Mouse (Mus musculus): ENCODE data around the gene Stard10. TPM values are rescaled to one million over a fixed set of nuclear protein-coding genes. Genes with fewer than 3 reads are reported as not detected.

Stard10 gene
- total and polyA plus RNA-seq, 2 experiments = 846 to 1,131 TPM

DNA sequence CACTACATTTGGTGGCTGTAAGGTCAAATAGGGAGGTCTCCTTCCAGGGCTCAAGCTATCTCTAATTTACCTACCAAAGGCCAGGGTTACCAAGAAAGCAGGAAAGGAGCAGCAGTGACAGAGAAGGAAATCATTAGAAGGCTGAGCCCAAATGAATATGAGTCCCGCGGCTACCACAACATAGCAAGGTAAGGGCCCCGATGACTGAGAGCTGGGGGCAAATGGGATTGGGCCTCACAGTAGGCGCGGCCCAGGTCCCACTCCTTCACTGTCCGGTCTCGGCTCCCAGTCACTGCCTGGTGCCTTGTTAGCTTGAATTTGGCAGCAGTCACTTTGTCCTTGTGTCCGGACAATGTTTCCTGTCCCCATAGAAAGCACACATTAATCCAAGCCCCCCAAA, 25.2 kb upstream of the Stard10 start:
- Histone ChIP-seq H3K79me2 (ENCODE audit: control insufficient read depth, insufficient read depth, low read length) (no peaks in the 10 kb centered on the region), H3K27ac (replicated peaks; ENCODE audit: insufficient read depth, low read depth, low read length) (no peak overlapping the region), H3K27me3 (ENCODE audit: control insufficient read depth, insufficient read depth, low read length) (no peaks in the 10 kb centered on the region), H3K4me1 (ENCODE audit: control insufficient read depth, insufficient read depth, low read length) (no peaks in the 10 kb centered on the region; the same call in 1 of the 2 replicates), H3K4me3 (ENCODE audit: insufficient read depth, low read depth, low read length) (no peak overlapping the region), H3K36me3 (ENCODE audit: control insufficient read depth, insufficient read depth, low read length) (peaks cover 35% of the 10 kb centered on the region; the same call in 1 of the 2 replicates), H3K9ac (ENCODE audit: low read depth, low read length) (no peak overlapping the region)
- DNase-seq (ENCODE audit: extremely low read depth, low read depth, low spot score) = no peak
- TF ChIP-seq POLR2A (IDR thresholded peaks at IDR 0.05; ENCODE audit: extremely low read depth, insufficient read depth, low read length) = no peak
- TF ChIP-seq CTCF (IDR thresholded peaks at IDR 0.05; ENCODE audit: low read depth, low read length) = no peak
- 94% methylated on average over 8 of the region's 8 CpGs for WGBS

- H3K4me3 ChIP-seq (ENCODE audit: insufficient read depth, low read depth, low read length) = no peak overlapping the region
- DNase-seq (ENCODE audit: extremely low read depth, low read depth, low spot score) = no peak
- no peaks in the 10 kb centered on the region for H3K27me3 ChIP-seq (ENCODE audit: control insufficient read depth, insufficient read depth, low read length)
- H3K4me1 ChIP-seq (ENCODE audit: control insufficient read depth, insufficient read depth, low read length) = no peaks in the 10 kb centered on the region; the same call in 1 of the 2 replicates
- H3K27ac ChIP-seq (replicated peaks; ENCODE audit: insufficient read depth, low read depth, low read length) = no peak overlapping the region
- 95% methylated on average over 4 of the region's 4 CpGs for WGBS
- H3K36me3 ChIP-seq (ENCODE audit: control insufficient read depth, insufficient read depth, low read length) = peaks cover 33% of the 10 kb centered on the region; the same call in 1 of the 2 replicates
- no peak overlapping the region for H3K9ac ChIP-seq (ENCODE audit: low read depth, low read length)
- H3K79me2 ChIP-seq (ENCODE audit: control insufficient read depth, insufficient read depth, low read length) = no peaks in the 10 kb centered on the region
- no peak for TF ChIP-seq POLR2A (IDR thresholded peaks at IDR 0.05; ENCODE audit: extremely low read depth, insufficient read depth, low read length)
- TF ChIP-seq CTCF (IDR thresholded peaks at IDR 0.05; ENCODE audit: low read depth, low read length) = no peak
These were observed 24.8 kb upstream of the Stard10 start for GRCm38 (mm10) chr7:101292086-101292485.

DNA sequence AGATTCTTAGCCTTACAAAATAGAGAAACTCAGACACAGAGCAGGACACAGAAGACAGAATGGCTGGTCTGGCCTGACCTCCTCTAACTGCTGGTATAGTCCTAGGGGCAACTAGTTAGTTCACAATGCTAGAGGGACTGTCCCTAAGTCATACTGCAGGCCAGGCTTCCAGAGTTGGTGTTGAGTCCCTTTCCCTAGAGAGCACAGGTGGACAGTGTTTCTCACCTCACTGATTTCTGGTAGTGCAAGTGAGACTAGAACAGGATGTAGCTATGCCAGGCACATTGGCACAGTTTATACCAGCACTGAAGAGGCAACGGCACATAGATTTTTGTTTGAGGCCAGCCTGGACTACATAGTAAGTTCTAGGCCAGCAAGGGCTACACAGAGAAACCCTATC, 24.2 kb upstream of the Stard10 start:
- no peak overlapping the region for H3K4me3 ChIP-seq (ENCODE audit: insufficient read depth, low read depth, low read length)

DNA sequence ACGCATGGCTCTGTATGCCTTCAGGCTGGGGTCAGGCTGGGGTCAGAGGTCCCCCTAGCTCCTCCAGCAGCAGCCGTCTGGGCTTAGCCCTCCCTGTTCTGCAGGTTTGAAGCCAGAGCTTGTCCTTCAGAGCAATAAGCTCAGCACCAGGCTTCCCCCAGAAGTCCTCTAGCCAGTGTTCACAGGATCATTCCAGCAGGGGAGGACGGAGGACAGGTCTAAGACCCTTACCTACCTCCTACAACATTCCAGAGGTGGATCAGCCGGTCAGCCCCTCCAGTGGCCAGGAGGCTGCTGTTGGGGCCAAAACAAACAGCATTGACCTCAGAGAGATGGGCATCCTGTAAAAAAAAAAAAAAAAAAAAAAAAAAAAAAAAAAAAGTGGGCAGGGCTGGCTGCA, 23.7 kb upstream of the Stard10 start:
- Histone ChIP-seq H3K27ac (replicated peaks; ENCODE audit: insufficient read depth, low read depth, low read length) (no peak overlapping the region), H3K36me3 (ENCODE audit: control insufficient read depth, insufficient read depth, low read length) (peaks cover 29% of the 10 kb centered on the region; the same call in 1 of the 2 replicates), H3K79me2 (ENCODE audit: control insufficient read depth, insufficient read depth, low read length) (no peaks in the 10 kb centered on the region), H3K4me3 (ENCODE audit: insufficient read depth, low read depth, low read length) (no peak overlapping the region), H3K9ac (ENCODE audit: low read depth, low read length) (no peak overlapping the region), H3K27me3 (ENCODE audit: control insufficient read depth, insufficient read depth, low read length) (no peaks in the 10 kb centered on the region), H3K4me1 (ENCODE audit: control insufficient read depth, insufficient read depth, low read length) (peaks cover 5% of the 10 kb centered on the region; the same call in 1 of the 2 replicates)
- 57% methylated on average over 4 of the region's 4 CpGs for WGBS
- DNase-seq (ENCODE audit: extremely low read depth, low read depth, low spot score) = no peak
- no peak for TF ChIP-seq POLR2A (IDR thresholded peaks at IDR 0.05; ENCODE audit: extremely low read depth, insufficient read depth, low read length)
- no peak for TF ChIP-seq CTCF (IDR thresholded peaks at IDR 0.05; ENCODE audit: low read depth, low read length)

More for the DNA sequence above, 24.2 kb upstream of the Stard10 start:
- DNase-seq (ENCODE audit: extremely low read depth, low read depth, low spot score) = no peak
- TF ChIP-seq POLR2A (IDR thresholded peaks at IDR 0.05; ENCODE audit: extremely low read depth, insufficient read depth, low read length) (no peak), CTCF (IDR thresholded peaks at IDR 0.05; ENCODE audit: low read depth, low read length) (no peak)
- Histone ChIP-seq H3K9ac (ENCODE audit: low read depth, low read length) (no peak overlapping the region), H3K27ac (replicated peaks; ENCODE audit: insufficient read depth, low read depth, low read length) (no peak overlapping the region), H3K27me3 (ENCODE audit: control insufficient read depth, insufficient read depth, low read length) (no peaks in the 10 kb centered on the region), H3K36me3 (ENCODE audit: control insufficient read depth, insufficient read depth, low read length) (peaks cover 31% of the 10 kb centered on the region; the same call in 1 of the 2 replicates), H3K4me1 (ENCODE audit: control insufficient read depth, insufficient read depth, low read length) (peaks cover under 1% of the 10 kb centered on the region; the same call in 1 of the 2 replicates), H3K79me2 (ENCODE audit: control insufficient read depth, insufficient read depth, low read length) (no peaks in the 10 kb centered on the region)
- 40% methylated on average over 1 of the region's 1 CpGs for WGBS

- H3K9ac ChIP-seq (ENCODE audit: low read depth, low read length) = no peak overlapping the region
- H3K4me3 ChIP-seq (ENCODE audit: insufficient read depth, low read depth, low read length) = no peak overlapping the region
- peaks cover 7% of the 10 kb centered on the region for H3K4me1 ChIP-seq (ENCODE audit: control insufficient read depth, insufficient read depth, low read length)
- no peak for TF ChIP-seq POLR2A (IDR thresholded peaks at IDR 0.05; ENCODE audit: extremely low read depth, insufficient read depth, low read length)
- TF ChIP-seq CTCF (IDR thresholded peaks at IDR 0.05; ENCODE audit: low read depth, low read length) = no peak
- no peaks in the 10 kb centered on the region for H3K27me3 ChIP-seq (ENCODE audit: control insufficient read depth, insufficient read depth, low read length)
- WGBS = 84% methylated on average over 4 of the region's 4 CpGs
- H3K79me2 ChIP-seq (ENCODE audit: control insufficient read depth, insufficient read depth, low read length) = no peaks in the 10 kb centered on the region
- no peak overlapping the region for H3K27ac ChIP-seq (replicated peaks; ENCODE audit: insufficient read depth, low read depth, low read length)
- peaks cover 26% of the 10 kb centered on the region; the same call in 1 of the 2 replicates for H3K36me3 ChIP-seq (ENCODE audit: control insufficient read depth, insufficient read depth, low read length)
- DNase-seq (ENCODE audit: extremely low read depth, low read depth, low spot score) = no peak
These were observed 23.3 kb upstream of the Stard10 start for GRCm38 (mm10) chr7:101293611-101294010.

DNA sequence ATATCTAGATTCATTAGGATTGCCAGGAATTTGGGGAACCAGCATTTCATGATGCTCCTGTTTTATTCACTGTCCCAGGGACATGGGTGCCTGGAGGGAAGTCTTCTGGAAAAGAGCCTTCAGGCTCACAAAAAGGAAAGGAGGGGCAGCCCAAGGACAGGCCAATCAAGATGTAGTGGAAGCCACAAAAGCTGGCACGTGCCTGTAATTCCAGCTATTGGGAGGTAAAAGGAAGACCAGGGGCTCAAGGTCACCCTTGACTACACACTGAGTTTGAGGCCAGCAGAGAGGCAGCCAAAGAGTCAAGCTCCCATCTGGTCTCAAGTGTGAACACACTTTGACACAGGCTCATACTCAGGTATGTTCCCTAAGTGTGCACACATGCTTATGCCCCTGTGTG, 21.4 kb upstream of the Stard10 start:
- H3K9ac ChIP-seq (ENCODE audit: low read depth, low read length) = no peak overlapping the region
- H3K4me3 ChIP-seq (ENCODE audit: insufficient read depth, low read depth, low read length) = no peak overlapping the region
- H3K79me2 ChIP-seq (ENCODE audit: control insufficient read depth, insufficient read depth, low read length) = no peaks in the 10 kb centered on the region
- peaks cover 20% of the 10 kb centered on the region for H3K4me1 ChIP-seq (ENCODE audit: control insufficient read depth, insufficient read depth, low read length)
- no peak for DNase-seq (ENCODE audit: extremely low read depth, low read depth, low spot score)
- no peak for TF ChIP-seq CTCF (IDR thresholded peaks at IDR 0.05; ENCODE audit: low read depth, low read length)
- TF ChIP-seq POLR2A (IDR thresholded peaks at IDR 0.05; ENCODE audit: extremely low read depth, insufficient read depth, low read length) = no peak
- no peak overlapping the region for H3K27ac ChIP-seq (replicated peaks; ENCODE audit: insufficient read depth, low read depth, low read length)
- H3K36me3 ChIP-seq (ENCODE audit: control insufficient read depth, insufficient read depth, low read length) = peaks cover 20% of the 10 kb centered on the region; the same call in 1 of the 2 replicates
- H3K27me3 ChIP-seq (ENCODE audit: control insufficient read depth, insufficient read depth, low read length) = no peaks in the 10 kb centered on the region
- 60% methylated on average over 1 of the region's 1 CpGs for WGBS

Measured in liver, adult 2 months (tissue).